Mouse (Mus musculus): ENCODE data around the gene Bcorl1.
A peak's percentile ranks its signal among the peaks of the same experiment; 100 is the strongest.

Gene Bcorl1

DNA sequence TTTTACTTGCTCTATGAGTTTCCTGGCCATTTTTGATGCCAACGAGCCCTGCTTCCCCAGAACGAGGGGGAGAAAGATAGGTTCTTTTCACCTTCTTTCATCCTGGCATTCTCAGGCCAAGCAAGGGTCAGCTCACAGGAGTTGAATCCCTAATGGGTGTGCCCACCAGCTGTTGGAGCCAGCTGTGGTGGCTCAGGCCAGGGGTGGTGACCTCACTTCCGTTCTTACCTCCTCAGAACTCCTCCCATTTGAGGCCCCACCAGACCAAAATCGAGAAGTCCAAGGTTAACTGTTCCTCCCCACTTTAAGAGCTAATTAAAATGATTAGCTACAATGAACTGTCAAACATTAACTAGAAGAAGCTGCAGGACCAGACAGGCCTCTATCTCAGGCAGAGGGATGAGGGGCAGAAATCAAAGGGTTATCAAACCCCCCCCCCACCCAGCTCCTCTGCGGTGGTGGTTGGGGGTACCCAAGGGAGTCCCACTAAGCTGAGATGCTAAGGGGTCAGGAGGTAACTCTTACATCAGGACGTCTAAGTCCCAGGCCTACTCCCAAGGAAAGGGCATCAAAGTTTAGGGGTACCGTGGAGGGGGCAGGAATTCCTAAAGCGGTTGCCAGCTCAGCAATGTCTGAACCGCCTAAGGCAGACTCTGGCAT, 111.2 kb downstream of the Bcorl1 start:
- DNase-seq, result peak in 1 of 2 experiments; percentile 30

DNA sequence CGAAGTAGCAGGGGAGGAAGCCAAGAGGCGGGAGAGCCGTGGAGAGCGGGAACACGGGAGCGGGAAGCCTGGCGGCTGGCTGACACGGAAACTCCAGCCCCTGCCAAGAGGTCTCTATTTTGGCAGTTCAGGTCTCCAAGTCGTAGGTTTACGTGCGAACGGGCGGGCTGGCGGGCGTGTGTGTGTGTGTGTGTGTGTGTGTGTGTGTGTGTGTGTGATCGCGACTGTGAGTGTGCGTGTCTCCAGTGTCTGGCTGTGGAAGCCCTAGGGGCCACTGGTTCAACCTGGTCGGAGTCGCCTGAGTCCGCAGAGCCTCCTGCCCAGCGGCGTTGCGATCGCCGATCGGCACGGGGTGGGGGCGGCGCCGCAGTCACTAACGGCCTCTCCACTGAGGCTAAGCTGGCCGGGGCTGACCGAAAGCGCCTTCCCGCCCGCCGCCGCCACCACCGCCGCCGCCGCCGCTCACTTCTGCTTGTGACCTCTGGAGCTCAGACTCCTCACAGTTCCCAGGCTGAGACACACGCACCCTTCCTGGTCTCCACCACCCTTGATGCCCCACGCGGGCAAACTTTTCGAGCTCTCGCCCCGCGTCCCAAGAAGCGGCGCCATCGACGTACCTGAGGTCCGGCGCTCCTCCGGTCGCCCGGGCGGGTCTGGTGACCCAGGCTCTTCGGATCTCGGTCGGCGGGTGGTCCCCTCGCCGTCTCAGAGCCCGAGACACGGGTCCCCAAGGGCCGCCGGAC, 111.9 kb downstream of the Bcorl1 start:
- peak in 1 of 2 experiments; percentile 50 for DNase-seq

DNA sequence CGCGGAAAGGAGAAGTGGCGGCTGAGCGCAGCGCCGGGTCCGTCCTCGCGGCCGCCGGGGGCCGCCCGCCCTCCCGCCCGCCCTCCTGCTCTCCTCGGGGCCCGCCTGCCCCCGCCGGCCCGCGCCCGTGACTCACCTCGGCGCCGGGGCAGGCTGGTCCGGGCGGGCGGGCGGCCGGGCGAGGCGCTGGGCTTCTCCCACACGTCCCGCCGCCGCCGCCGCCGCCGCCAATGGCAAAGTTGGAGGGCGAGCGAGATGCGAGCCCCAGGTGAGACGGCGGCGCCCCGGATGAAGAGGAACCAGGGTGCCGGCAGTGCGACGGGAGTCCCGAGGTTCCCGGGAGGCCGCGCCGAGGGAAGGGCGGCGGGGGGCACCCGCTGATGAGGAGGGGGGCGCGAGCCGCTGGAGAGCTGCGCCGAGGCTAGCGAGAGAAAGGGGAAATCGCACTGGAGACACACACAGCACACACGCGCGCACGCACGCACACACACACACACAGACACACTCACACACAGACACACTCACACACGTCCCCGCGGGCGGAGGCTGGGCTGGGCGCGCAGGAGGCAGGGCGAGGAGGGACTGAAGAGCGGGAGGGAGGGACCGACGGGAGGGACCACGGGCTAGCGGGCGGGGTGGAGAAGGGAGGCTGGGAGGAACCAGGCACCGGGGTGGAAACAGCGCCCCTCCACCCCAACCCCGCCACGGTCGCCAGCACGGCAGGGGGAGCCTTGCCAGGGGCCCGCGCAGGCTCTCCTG, 112.8 kb downstream of the Bcorl1 start:
- peak; percentile 74 to 76 for DNase-seq

DNA sequence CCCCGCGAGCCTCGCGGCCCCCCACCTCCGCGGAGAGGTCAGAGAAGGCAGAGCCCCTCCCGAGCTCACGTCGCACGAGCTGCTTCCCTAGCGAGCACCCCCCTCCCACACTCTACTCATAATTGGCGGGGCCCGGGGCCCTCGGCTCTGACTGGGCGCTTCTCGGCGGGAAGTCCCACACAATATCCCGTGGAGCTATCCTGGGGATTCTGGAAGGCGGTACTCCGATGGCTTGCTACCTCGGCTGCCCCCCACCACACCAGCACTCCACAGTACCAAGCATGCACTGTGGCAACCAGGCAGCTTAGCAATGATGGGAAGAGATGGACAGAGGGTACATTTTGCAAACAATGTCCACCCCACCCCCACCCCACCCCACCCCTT, 113.3 kb downstream of the Bcorl1 start:
- DNase-seq, result no peak

DNA sequence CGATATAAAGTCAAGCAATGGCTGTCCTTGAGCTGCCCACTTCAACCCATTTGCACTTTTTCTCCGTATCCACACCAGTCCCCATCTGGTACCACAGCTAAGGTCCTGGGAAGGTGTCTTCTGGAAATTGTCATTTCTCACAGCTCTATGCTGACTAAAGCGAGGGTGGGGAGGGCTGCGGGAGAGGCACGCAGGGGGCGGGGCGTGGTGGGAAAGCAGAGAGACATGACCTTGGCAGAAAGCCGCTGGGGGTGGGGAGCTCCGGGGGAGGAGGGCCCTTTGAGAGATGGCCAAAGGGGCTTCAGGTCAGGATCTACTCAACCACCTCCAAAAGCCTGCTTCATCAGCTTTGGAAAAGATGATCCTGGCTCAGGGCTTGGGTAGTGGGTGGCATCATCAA, 113.9 kb downstream of the Bcorl1 start:
- DNase-seq, result peak in 1 of 2 experiments; percentile 19

DNA sequence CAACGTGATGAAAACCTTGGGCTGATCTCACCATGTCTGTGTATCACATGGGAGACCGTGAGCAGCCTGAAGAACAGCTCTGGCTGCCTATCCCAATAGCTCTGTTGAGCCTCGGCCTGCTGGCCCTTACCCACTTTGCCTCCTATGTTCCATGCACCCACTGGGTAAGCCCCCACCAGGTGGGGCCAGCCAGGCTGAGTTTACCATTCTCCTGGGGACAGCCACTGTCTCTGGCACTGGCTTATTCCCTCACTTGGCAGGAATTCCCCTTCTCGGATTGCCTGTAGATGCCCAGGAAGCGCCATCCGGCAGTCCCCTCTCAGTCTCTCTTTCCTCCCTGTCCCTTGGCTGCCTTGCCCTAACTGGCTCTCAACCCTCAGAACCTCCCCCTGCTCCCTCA, 115.8 kb downstream of the Bcorl1 start:
- DNase-seq, result no peak
